Mouse (Mus musculus) urinary bladder, postnatal 25 days (tissue): Measurements from ENCODE around the gene Hypk.
A peak's percentile ranks its signal among the peaks of the same experiment; 100 is the strongest.

Experiments used
- DNase-seq: peaks from one replicate; pipeline ENCODE4 v3.0.0; 2022; ENCODE audit warnings: low spot score

Gene Hypk

GRCm38 (mm10) chr2:121452990-121453389 lies at the start of gene Hypk:
Hypk (plus strand) TSS chr2:121453290.
- DNase-seq = no peak

GRCm38 (mm10) chr2:121403296-121403695 lies 49.8 kb upstream of the Hypk start:
- DNase-seq = no peak

GRCm38 (mm10) chr2:121408160-121408559 lies 44.9 kb upstream of the Hypk start:
- peak; percentile 20 for DNase-seq

GRCm38 (mm10) chr2:121412843-121413386 lies 40.2 kb upstream of the Hypk start:
- DNase-seq = peak; percentile 14

- peak; percentile 93 for DNase-seq
Observed at GRCm38 (mm10) chr2:121413387-121414042, 39.6 kb upstream of the Hypk start, which contains the start of the genes Pdia3 and Catsper2. Pdia3 (plus strand) TSS chr2:121413775. Catsper2 (minus strand) TSS chr2:121413792.

GRCm38 (mm10) chr2:121414139-121414685 lies 38.9 kb upstream of the Hypk start:
- no peak for DNase-seq

- DNase-seq = no peak
Observed at GRCm38 (mm10) chr2:121415103-121415502, 38.0 kb upstream of the Hypk start.

GRCm38 (mm10) chr2:121415591-121415990 lies 37.5 kb upstream of the Hypk start:
- DNase-seq = no peak

- DNase-seq = no peak
Observed at GRCm38 (mm10) chr2:121416356-121416755, 36.7 kb upstream of the Hypk start.

- DNase-seq = no peak
Observed at GRCm38 (mm10) chr2:121418476-121418875, 34.6 kb upstream of the Hypk start.

GRCm38 (mm10) chr2:121423166-121423565 lies 29.9 kb upstream of the Hypk start:
- no peak for DNase-seq

GRCm38 (mm10) chr2:121425890-121426289 lies 27.2 kb upstream of the Hypk start:
- no peak for DNase-seq

- no peak for DNase-seq
Observed at GRCm38 (mm10) chr2:121434854-121435253, 18.2 kb upstream of the Hypk start.

- no peak for DNase-seq
Observed at GRCm38 (mm10) chr2:121439746-121440145, 13.3 kb upstream of the Hypk start.

GRCm38 (mm10) chr2:121440834-121441605 lies 12.1 kb upstream of the Hypk start:
- DNase-seq = no peak

- no peak for DNase-seq
Observed at GRCm38 (mm10) chr2:121441800-121442199, 11.3 kb upstream of the Hypk start.

GRCm38 (mm10) chr2:121442259-121443067 lies 10.6 kb upstream of the Hypk start:
- peak; percentile 68 for DNase-seq

- DNase-seq = no peak
Observed at GRCm38 (mm10) chr2:121443068-121443349, 10.1 kb upstream of the Hypk start.

- DNase-seq = no peak
Observed at GRCm38 (mm10) chr2:121444178-121444577, 8.9 kb upstream of the Hypk start, which contains the start of gene Ell3. Ell3 (minus strand) TSS chr2:121444278.

- DNase-seq = no peak
Observed at GRCm38 (mm10) chr2:121445117-121445516, 8.0 kb upstream of the Hypk start.

GRCm38 (mm10) chr2:121446506-121446905 lies 6.6 kb upstream of the Hypk start:
- no peak for DNase-seq

- no peak for DNase-seq
Observed at GRCm38 (mm10) chr2:121447006-121447405, 6.1 kb upstream of the Hypk start.
